Mouse (Mus musculus) CH12.LX (cell line): ENCODE data around the gene Wwtr1.

ENCODE experiments used
- CTCF ChIP-seq, 2 experiments: IDR thresholded peaks in 1 of 2; conservative IDR thresholded peaks in 1 of 2; 2 replicates each; pipeline ENCODE4 v1.5.1; 2011 to 2012; ENCODE audit warnings: low read depth in 2 of 2, low read length in 2 of 2, improper control_type of control experiment in 1 of 2, inconsistent platforms in 1 of 2, mild to moderate bottlenecking in 1 of 2, moderate library complexity in 1 of 2
- KAT2A ChIP-seq: IDR thresholded peaks from 2 replicates; pipeline ENCODE4 v1.6.1; 2012; ENCODE audit warnings: low read length, improper control_type of control experiment, inconsistent platforms; ENCODE audit not compliant: insufficient replicate concordance
- POLR2A ChIP-seq: IDR thresholded peaks from 2 replicates; pipeline ENCODE4 v1.6.1; 2011; ENCODE audit warnings: low read depth, mild to moderate bottlenecking, improper control_type of control experiment, low read length
- RAD21 ChIP-seq: IDR thresholded peaks from 2 replicates; pipeline ENCODE4 v1.6.1; 2011; ENCODE audit warnings: low read depth, mild to moderate bottlenecking, low read length, improper control_type of control experiment, moderate library complexity
- SIN3A ChIP-seq: IDR thresholded peaks from 2 replicates; pipeline ENCODE4 v1.6.1; 2012; ENCODE audit warnings: low read length, improper control_type of control experiment, inconsistent platforms

- TF ChIP-seq CTCF (conservative IDR thresholded peaks at IDR 0.05 in 1 of 2, IDR thresholded peaks at IDR 0.05 in 1 of 2; ENCODE audit: low read depth in 2 of 2, low read length in 2 of 2): no peak
- TF ChIP-seq POLR2A: no peak
- no peak for TF ChIP-seq RAD21
- TF ChIP-seq SIN3A: no peak
- no peak for TF ChIP-seq KAT2A
Measured at GRCm38 (mm10) chr3:57425089-57425730, 150.5 kb downstream of the Wwtr1 start, which contains the start of gene Tm4sf4.
